Mouse (Mus musculus): ENCODE results near the gene Cdc42ep4. TPM values are rescaled to one million over a fixed set of nuclear protein-coding genes. Genes with fewer than 3 reads are reported as not detected.

Gene Cdc42ep4
- polyA plus RNA-seq, 1 experiment from 2014 or later: 102 TPM

GRCm38 (mm10) chr11:113683957-113684706 is 67.5 kb downstream of the Cdc42ep4 start, which contains the start of the genes Fam104a and D11Wsu47e:
Gene Fam104a, minus strand, starts transcription at chr11:113684155.
Gene D11Wsu47e, plus strand, starts transcription at chr11:113684412.
- peak; percentile 93 for ATAC-seq (ENCODE audit: low FRiP score, low read depth)
- Histone ChIP-seq H3K27me3 (no peaks in the 10 kb centered on the region), H3K4me1 (peaks cover 35% of the 10 kb centered on the region), H3K9ac (peak within 1 kb of the TSS; percentile 92), H3K27ac (peak within 1 kb of the TSS; percentile 95), H3K9me3 (no peaks in the 10 kb centered on the region), H3K4me2 (replicated peaks) (peak within 1 kb of the TSS; percentile 76), H3K36me3 (peaks cover 16% of the 10 kb centered on the region), H3K4me3 (peak within 1 kb of the TSS; percentile 96)
- under 1% methylated on average over 71 of the region's 73 CpGs for WGBS

GRCm38 (mm10) chr11:113683627-113683956 is 68.1 kb downstream of the Cdc42ep4 start:
- WGBS: 1% methylated on average over 37 of the region's 38 CpGs
- Histone ChIP-seq H3K27me3 (no peaks in the 10 kb centered on the region), H3K4me1 (peaks cover 35% of the 10 kb centered on the region), H3K9me3 (no peaks in the 10 kb centered on the region), H3K9ac (peak overlapping the region; percentile 92), H3K4me3 (peak overlapping the region; percentile 96), H3K4me2 (replicated peaks) (peak overlapping the region; percentile 76), H3K27ac (peak overlapping the region; percentile 95), H3K36me3 (peaks cover 11% of the 10 kb centered on the region)
- ATAC-seq (ENCODE audit: low FRiP score, low read depth): no peak

GRCm38 (mm10) chr11:113682897-113683626 is 68.6 kb downstream of the Cdc42ep4 start:
- Histone ChIP-seq H3K9me3 (no peaks in the 10 kb centered on the region), H3K4me3 (peak overlapping the region; percentile 96), H3K27me3 (no peaks in the 10 kb centered on the region), H3K27ac (peak overlapping the region; percentile 95), H3K4me1 (peaks cover 38% of the 10 kb centered on the region), H3K4me2 (replicated peaks) (peak overlapping the region; percentile 76), H3K36me3 (peaks cover 6% of the 10 kb centered on the region), H3K9ac (peak overlapping the region; percentile 92)
- 4% methylated on average over 38 of the region's 38 CpGs for WGBS
- ATAC-seq (ENCODE audit: low FRiP score, low read depth): peak; percentile 16; the same call in 1 of the 2 replicates

- Histone ChIP-seq H3K4me1 (peaks cover 46% of the 10 kb centered on the region), H3K27me3 (no peaks in the 10 kb centered on the region), H3K27ac (no peak overlapping the region), H3K9me3 (no peaks in the 10 kb centered on the region), H3K4me2 (replicated peaks) (peak overlapping the region; percentile 76; the same call in 1 of the 2 replicates), H3K4me3 (peak overlapping the region; percentile 96; the same call in 1 of the 2 replicates), H3K9ac (0 out of 2 replicates have a peak overlapping the region, but pooled peaks have one; percentile 31), H3K36me3 (peaks cover 1% of the 10 kb centered on the region)
- no peak for ATAC-seq (ENCODE audit: low FRiP score, low read depth)
Observed at GRCm38 (mm10) chr11:113681979-113682378, 69.7 kb downstream of the Cdc42ep4 start.

- Histone ChIP-seq H3K9me3 (no peaks in the 10 kb centered on the region), H3K36me3 (peaks cover 11% of the 10 kb centered on the region), H3K4me1 (peaks cover 49% of the 10 kb centered on the region), H3K4me3 (no peak overlapping the region), H3K27ac (no peak overlapping the region), H3K9ac (no peak overlapping the region), H3K4me2 (replicated peaks) (no peak overlapping the region), H3K27me3 (no peaks in the 10 kb centered on the region)
- 89% methylated on average over 2 of the region's 2 CpGs for WGBS
- ATAC-seq (ENCODE audit: low FRiP score, low read depth): no peak
Observed at GRCm38 (mm10) chr11:113680954-113681353, 70.7 kb downstream of the Cdc42ep4 start.

- H3K4me1 ChIP-seq: peaks cover 37% of the 10 kb centered on the region
- 85% methylated on average over 8 of the region's 8 CpGs for WGBS
- no peak overlapping the region for H3K4me2 ChIP-seq (replicated peaks)
- ATAC-seq (ENCODE audit: low FRiP score, low read depth): no peak
- no peaks in the 10 kb centered on the region for H3K9me3 ChIP-seq
- no peaks in the 10 kb centered on the region for H3K27me3 ChIP-seq
- 0 out of 2 replicates have a peak overlapping the region, but pooled peaks have one; percentile 3 for H3K27ac ChIP-seq
- no peak overlapping the region for H3K4me3 ChIP-seq
- H3K9ac ChIP-seq: no peak overlapping the region; the same call in 1 of the 2 replicates
- peaks cover 36% of the 10 kb centered on the region for H3K36me3 ChIP-seq
Observed at GRCm38 (mm10) chr11:113678373-113678772, 73.3 kb downstream of the Cdc42ep4 start.

GRCm38 (mm10) chr11:113677378-113677777 is 74.3 kb downstream of the Cdc42ep4 start:
- 97% methylated on average over 2 of the region's 2 CpGs for WGBS
- Histone ChIP-seq H3K36me3 (peaks cover 46% of the 10 kb centered on the region), H3K27ac (no peak overlapping the region), H3K27me3 (no peaks in the 10 kb centered on the region), H3K4me1 (peaks cover 31% of the 10 kb centered on the region), H3K4me2 (replicated peaks) (no peak overlapping the region), H3K4me3 (no peak overlapping the region), H3K9ac (no peak overlapping the region), H3K9me3 (no peaks in the 10 kb centered on the region)
- no peak for ATAC-seq (ENCODE audit: low FRiP score, low read depth)

Other genes with a start within 250 kb of the Cdc42ep4 start
- 1.1 and 1.5 TPM in 2 replicates for gene Sstr2, start 132.5 kb downstream of the Cdc42ep4 start, polyA plus RNA-seq (2015; fragmentation: Nextera tagmentation; extraction: Ambion mirVana)
- 25.4 and 27.7 TPM in 2 replicates for gene Cog1, start 102.7 kb downstream of the Cdc42ep4 start, polyA plus RNA-seq (2015; fragmentation: Nextera tagmentation; extraction: Ambion mirVana)
- gene Slc39a11, start 101.8 kb downstream of the Cdc42ep4 start, polyA plus RNA-seq (2015; fragmentation: Nextera tagmentation; extraction: Ambion mirVana): 25.9 and 26.4 TPM in 2 replicates
- 48.0 and 50.1 TPM in 2 replicates for gene Fam104a, start 67.7 kb downstream of the Cdc42ep4 start, polyA plus RNA-seq (2015; fragmentation: Nextera tagmentation; extraction: Ambion mirVana)
- 22.7 and 23.7 TPM in 2 replicates for gene D11Wsu47e, start 67.5 kb downstream of the Cdc42ep4 start, polyA plus RNA-seq (2015; fragmentation: Nextera tagmentation; extraction: Ambion mirVana)
- gene Cpsf4l, start 41.9 kb downstream of the Cdc42ep4 start, polyA plus RNA-seq (2015; fragmentation: Nextera tagmentation; extraction: Ambion mirVana): 0.37 and 0.70 TPM in 2 replicates